Mouse (Mus musculus) neural tube, embryonic 12.5 days (tissue): ENCODE results near the gene Tchh. TPM values are rescaled to one million over a fixed set of nuclear protein-coding genes. Genes with fewer than 3 reads are reported as not detected.

Source experiments
- microRNA-seq: library from miRNA; unstranded; fragments of <30 nt; microRNA quantifications from one replicate; pipeline ENCODE4, GENCODE M21; 2017
- polyA plus RNA-seq: library from polyadenylated mRNA; unstranded; fragments of >200 nt; fragmentation: Nextera tagmentation; extraction: Ambion mirVana; gene quantifications from 2 replicates; pipeline ENCODE4 v1.2.1, GENCODE M21; 2016

Tchh gene
- polyA plus RNA-seq, 1 experiment from 2014 or later = 1.9 TPM

Small RNAs within 50 kb of the gene (microRNA-seq; reads per million reads assigned to microRNA genes)
- not detected for gene Gm22752

Other genes starting within 250 kb of the Tchh start
- gene Flg2, start 245.1 kb upstream of the Tchh start, polyA plus RNA-seq = not detected in 2 replicates
- not detected in 2 replicates for gene Flg, start 168.8 kb upstream of the Tchh start, polyA plus RNA-seq
- gene Hrnr, start 122.6 kb upstream of the Tchh start, polyA plus RNA-seq = not detected in 2 replicates
- gene Rptn, start 48.6 kb upstream of the Tchh start, polyA plus RNA-seq = not detected in 2 replicates
- not detected in 2 replicates for gene Tchhl1, start 26.4 kb downstream of the Tchh start, polyA plus RNA-seq
- gene S100a11, start 78.2 kb downstream of the Tchh start, polyA plus RNA-seq = 324 and 328 TPM in 2 replicates
- gene S100a10, start 112.8 kb downstream of the Tchh start, polyA plus RNA-seq = 248 and 305 TPM in 2 replicates
- gene Tdpoz2, start 210.4 kb downstream of the Tchh start, polyA plus RNA-seq = not detected in 2 replicates
- not detected in 2 replicates for gene Tdpoz1, start 234.0 kb downstream of the Tchh start, polyA plus RNA-seq